Mouse (Mus musculus) C2C12 (cell line): ENCODE data around the gene Zfp712.

ENCODE experiments used
- CTCF ChIP-seq: IDR thresholded peaks from one replicate; pipeline ENCODE4 v1.5.1; 2011; ENCODE audit not compliant: control insufficient read depth, insufficient read depth, insufficient read length
- FOSL1 ChIP-seq: IDR thresholded peaks from one replicate; pipeline ENCODE4 v1.8.0; 2011; ENCODE audit warnings: mild to moderate bottlenecking, low read length; ENCODE audit not compliant: poor library complexity, insufficient read depth, severe bottlenecking
- MYOG ChIP-seq: IDR thresholded peaks from one replicate; pipeline ENCODE4 v1.6.1; 2011; ENCODE audit not compliant: control insufficient read depth, insufficient read length; ENCODE audit errors: extremely low read depth

GRCm38 (mm10) chr13:67077244-67077643 is 16.3 kb upstream of the Zfp712 start:
- TF ChIP-seq CTCF, result no peak
- no peak for TF ChIP-seq MYOG
- no peak for TF ChIP-seq FOSL1
